Mouse (Mus musculus): ENCODE results near the gene Olfr568.

The Olfr568 gene

GRCm38 (mm10) chr7:102876822-102877221 lies at the start of gene Olfr568:
Olfr568 (plus strand) TSS chr7:102877122.
- DNase-seq (ENCODE audit: low spot score in 2 of 2) = no peak

- no peak for DNase-seq (ENCODE audit: low spot score in 2 of 2)
These were observed 21.1 kb upstream of the Olfr568 start for GRCm38 (mm10) chr7:102855807-102856206.

GRCm38 (mm10) chr7:102858665-102859064 lies 18.3 kb upstream of the Olfr568 start, which contains the start of gene Olfr566:
Olfr566 (minus strand) TSS chr7:102858765.
- DNase-seq (ENCODE audit: low spot score in 2 of 2) = no peak

GRCm38 (mm10) chr7:102890782-102891181 lies 13.9 kb downstream of the Olfr568 start, which contains the start of gene Olfr569:
Olfr569 (minus strand) TSS chr7:102890882.
- no peak for DNase-seq (ENCODE audit: low spot score in 2 of 2)

- DNase-seq (ENCODE audit: low spot score in 2 of 2) = no peak
These were observed 38.3 kb downstream of the Olfr568 start for GRCm38 (mm10) chr7:102915261-102915660.

- no peak for DNase-seq (ENCODE audit: low spot score in 2 of 2)
These were observed 39.5 kb downstream of the Olfr568 start for GRCm38 (mm10) chr7:102916405-102916804.

GRCm38 (mm10) chr7:102917032-102917875 lies 40.3 kb downstream of the Olfr568 start, which contains the start of gene Olfr571:
Olfr571 (minus strand) TSS chr7:102917536.
- no peak for DNase-seq (ENCODE audit: low spot score in 2 of 2)

GRCm38 (mm10) chr7:102919632-102920031 lies 42.7 kb downstream of the Olfr568 start:
- DNase-seq (ENCODE audit: low spot score in 2 of 2) = no peak

- no peak for DNase-seq (ENCODE audit: low spot score in 2 of 2)
These were observed 47.2 kb downstream of the Olfr568 start, which contains the start of gene Olfr572 for GRCm38 (mm10) chr7:102924109-102924508. Olfr572 (plus strand) TSS chr7:102924409.

GRCm38 (mm10) chr7:102927105-102927504 lies 50.2 kb downstream of the Olfr568 start:
- DNase-seq (ENCODE audit: low spot score in 2 of 2) = no peak
